Mouse (Mus musculus) intestine, embryonic 14.5 days (tissue): ENCODE results near the gene Vps72. TPM values are rescaled to one million over a fixed set of nuclear protein-coding genes. Genes with fewer than 3 reads are reported as not detected.
"Not testable (repeated sequence)": the region's sequence is repeated elsewhere in the genome, so short reads cannot be mapped to it uniquely, and the experiment has no call there.

ENCODE experiments used
- ATAC-seq: fragments of 200-750 bp; cut with Nextera tagmentation; replicated peaks from 2 replicates; pipeline ENCODE4 v1.8.0; 2017; ENCODE audit warnings: low read depth, moderate number of reproducible peaks, moderate TSS enrichment, moderate library complexity; ENCODE audit not compliant: low FRiP score, low TSS enrichment
- DNase-seq: peaks from one replicate; pipeline ENCODE4 v3.0.0-alpha.2; 2018; ENCODE audit warnings: low spot score
- H3K27ac ChIP-seq: fragments of 300-500 bp; sonication (generic); 2 replicates; pipeline ENCODE4 v1.5.1; 2014; ENCODE audit warnings: low read depth, mild to moderate bottlenecking, control low read depth
- H3K27me3 ChIP-seq: fragments of 300-500 bp; sonication (generic); replicated peaks from 2 replicates; pipeline ENCODE4 v1.6.1; 2014; ENCODE audit warnings: low read length, control low read depth; ENCODE audit not compliant: control insufficient read depth, insufficient read depth
- H3K36me3 ChIP-seq: fragments of 300-500 bp; sonication (generic); 2 replicates; pipeline ENCODE4 v1.6.1; 2014; ENCODE audit warnings: low read length, control low read depth; ENCODE audit not compliant: control insufficient read depth, insufficient read depth
- H3K4me1 ChIP-seq: fragments of 300-500 bp; sonication (generic); replicated peaks from 2 replicates; pipeline ENCODE4 v1.6.1; 2014; ENCODE audit warnings: low read length, control low read depth, mixed read lengths; ENCODE audit not compliant: control insufficient read depth, insufficient read depth
- H3K4me2 ChIP-seq: fragments of 300-500 bp; sonication (generic); 2 replicates; pipeline ENCODE4 v1.6.1; 2014; ENCODE audit warnings: low read length
- H3K4me3 ChIP-seq: fragments of 300-500 bp; sonication (generic); 2 replicates; pipeline ENCODE4 v1.5.1; 2014; ENCODE audit warnings: low read depth, low read length, control low read depth, mixed read lengths
- H3K9ac ChIP-seq: fragments of 300-500 bp; sonication (generic); 2 replicates; pipeline ENCODE4 v1.6.1; 2014; ENCODE audit warnings: mild to moderate bottlenecking, low read length
- H3K9me3 ChIP-seq: fragments of 300-500 bp; sonication (generic); 2 replicates; pipeline ENCODE4 v1.6.1; 2016; ENCODE audit warnings: low read length, control low read depth; ENCODE audit not compliant: control insufficient read depth
- WGBS: fragments of 180-500 bp; shearing (Covaris S2); extraction: QIAGEN DNeasy Blood & Tissue Kit; methylation state at CpG from one replicate; pipeline ENCODE4 v1.1.7; 2014; 5-methylcytosine and 5-hydroxymethylcytosine counted together
- polyA plus RNA-seq: library from polyadenylated mRNA; unstranded; fragments of >200 nt; fragmentation: Nextera tagmentation; extraction: Ambion mirVana; gene quantifications from 2 replicates; pipeline ENCODE4 v1.2.1, GENCODE M21; 2014

Gene Vps72
- polyA plus RNA-seq, 1 experiment from 2014 or later: 143 TPM

DNA sequence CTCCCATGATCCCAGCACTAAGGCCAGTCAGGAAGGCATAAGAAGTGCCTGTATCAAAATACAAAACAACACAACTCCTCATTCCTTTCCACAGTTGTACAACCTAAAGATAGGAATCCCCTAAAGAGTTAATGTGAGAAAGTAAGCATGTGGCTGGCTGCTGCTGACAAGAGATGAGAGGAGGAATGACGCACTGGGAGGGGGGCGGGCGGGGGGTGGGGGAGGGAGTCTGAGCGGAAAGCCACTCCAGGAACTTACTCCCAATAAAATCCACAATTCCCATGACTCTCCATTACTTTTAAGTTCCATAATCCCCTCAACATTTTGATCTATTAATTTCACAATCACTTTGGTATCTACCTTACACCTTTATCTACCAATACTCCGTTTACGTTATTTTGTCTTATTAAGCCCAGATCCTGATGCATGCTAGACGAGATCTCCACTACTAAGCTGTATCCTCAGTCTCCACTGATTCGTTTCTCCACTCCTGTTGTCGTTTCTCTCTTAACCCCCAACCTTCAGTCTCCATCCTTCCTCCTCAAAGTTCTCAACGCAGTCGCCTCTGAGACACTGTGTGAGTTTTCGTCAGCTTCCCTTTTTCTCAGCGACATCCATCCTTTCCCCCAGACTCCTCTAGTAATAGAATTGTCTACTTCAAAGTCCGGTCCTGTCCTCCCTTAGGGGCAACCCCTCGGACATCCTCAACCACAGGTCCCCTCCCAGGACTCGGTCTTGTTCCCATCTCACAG is 5.1 kb upstream of the Vps72 start:
- Histone ChIP-seq H3K4me2 (peak overlapping the region; percentile 84), H3K36me3 (peaks cover 9% of the 10 kb centered on the region; the same call in 1 of the 2 replicates), H3K4me1 (peaks cover 10% of the 10 kb centered on the region), H3K27ac (peak overlapping the region; percentile 69), H3K9ac (peak overlapping the region; percentile 80), H3K4me3 (peak overlapping the region; percentile 85), H3K9me3 (no peaks in the 10 kb centered on the region), H3K27me3 (no peaks in the 10 kb centered on the region)
- ATAC-seq: no peak; the same call in 1 of the 2 replicates
- WGBS: under 1% methylated on average over 16 of the region's 16 CpGs
- no peak for DNase-seq

DNA sequence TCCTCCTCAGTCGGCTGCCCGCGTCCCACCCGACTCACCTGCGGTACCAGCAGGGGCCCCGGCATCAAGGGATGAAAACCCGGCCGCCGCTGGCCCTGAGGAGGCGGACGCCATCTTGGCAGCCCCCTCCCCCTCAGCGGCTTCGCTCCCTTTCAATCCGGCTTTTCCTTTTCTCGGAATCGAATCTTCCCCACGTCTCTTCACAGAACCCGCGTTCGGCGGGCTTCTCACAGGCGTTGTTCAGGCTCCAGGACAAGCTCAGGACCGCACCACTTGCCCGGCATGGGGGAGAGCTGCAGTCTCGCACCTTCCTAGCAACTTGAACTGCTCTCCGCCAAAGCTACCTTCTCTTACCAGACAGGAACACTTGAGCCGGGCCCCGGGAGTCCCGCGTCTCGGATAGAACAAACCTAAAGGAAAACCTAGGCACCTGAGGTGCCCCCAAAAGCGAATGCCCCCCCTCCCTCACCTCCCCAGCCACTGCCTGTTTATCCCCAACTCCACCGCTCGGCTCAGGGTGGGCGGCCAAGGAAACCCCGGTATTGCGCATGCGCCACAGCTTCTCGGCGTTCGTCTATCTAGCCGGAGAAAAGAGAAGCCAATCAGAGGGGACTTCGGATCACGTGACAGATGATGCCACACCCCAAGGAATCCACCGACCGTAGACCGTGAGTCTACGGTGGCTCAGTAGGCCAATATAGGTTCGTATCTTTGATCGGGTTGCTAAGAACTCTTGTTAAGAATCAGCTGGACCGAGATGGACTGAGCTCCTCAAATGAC is 4.3 kb upstream of the Vps72 start, which contains the start of gene Pip5k1a:
Gene Pip5k1a (minus strand): TSS at position 593 of the 780 bp plus-strand sequence.
- Histone ChIP-seq H3K4me3 (peak within 1 kb of the TSS; percentile 85), H3K27me3 (no peaks in the 10 kb centered on the region), H3K9me3 (no peaks in the 10 kb centered on the region), H3K4me2 (peak within 1 kb of the TSS; percentile 84), H3K27ac (peak within 1 kb of the TSS; percentile 69), H3K4me1 (peaks cover 10% of the 10 kb centered on the region), H3K9ac (peak within 1 kb of the TSS; percentile 80), H3K36me3 (peaks cover 4% of the 10 kb centered on the region; the same call in 1 of the 2 replicates)
- under 1% methylated on average over 51 of the region's 51 CpGs for WGBS
- ATAC-seq: peak; percentile 91
- peak; percentile 95 for DNase-seq

DNA sequence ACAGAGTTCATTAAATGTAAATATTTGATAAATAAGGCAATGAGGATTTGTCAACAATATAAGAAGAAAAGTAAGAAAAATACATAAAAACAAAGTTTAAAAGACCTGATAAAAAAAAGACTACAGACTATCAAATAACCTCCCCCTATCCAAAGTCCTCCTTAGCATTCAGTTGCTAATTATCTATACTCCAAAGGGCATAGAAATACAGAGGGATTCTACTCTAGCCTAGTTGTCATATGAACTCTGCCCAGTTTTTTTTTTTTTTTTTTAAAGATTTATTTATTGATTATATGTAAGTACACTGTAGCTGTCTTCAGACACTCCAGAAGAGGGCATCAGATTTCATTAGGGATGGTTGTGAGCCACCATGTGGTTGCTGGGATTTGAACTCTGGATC is 3.5 kb upstream of the Vps72 start:
- not testable (repeated sequence) for H3K9me3 ChIP-seq, H3K27me3 ChIP-seq, H3K27ac ChIP-seq, DNase-seq, ATAC-seq, H3K36me3 ChIP-seq
- Histone ChIP-seq H3K9ac (peak overlapping the region; percentile 43; the same call in 1 of the 2 replicates), H3K4me1 (peaks cover 16% of the 10 kb centered on the region), H3K4me2 (peak overlapping the region; percentile 84), H3K4me3 (peak overlapping the region; percentile 85)

DNA sequence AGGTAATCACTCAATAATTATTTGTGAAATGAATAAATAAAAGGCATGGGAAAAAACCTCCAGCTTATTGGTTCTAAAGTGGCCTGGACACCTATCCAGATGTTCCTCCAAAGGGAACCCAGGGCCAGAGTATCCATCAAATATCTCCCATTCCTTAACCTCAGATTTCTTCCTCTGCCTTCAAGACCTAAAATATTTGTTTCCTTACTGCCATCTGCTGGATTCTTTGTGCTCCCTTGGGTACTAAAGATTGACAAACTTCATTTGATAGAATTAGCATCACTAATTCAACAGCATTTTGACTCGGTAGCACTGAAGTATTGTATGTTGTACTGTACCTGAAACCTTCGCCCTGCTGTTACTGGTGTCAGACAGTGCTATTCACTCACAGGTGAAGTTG is 2.9 kb upstream of the Vps72 start:
- Histone ChIP-seq H3K36me3 (peaks cover 4% of the 10 kb centered on the region; the same call in 1 of the 2 replicates), H3K27me3 (no peaks in the 10 kb centered on the region), H3K27ac (no peak overlapping the region), H3K9ac (no peak overlapping the region), H3K4me1 (peaks cover 19% of the 10 kb centered on the region), H3K9me3 (no peaks in the 10 kb centered on the region), H3K4me3 (no peak overlapping the region), H3K4me2 (no peak overlapping the region)
- ATAC-seq (no peak), DNase-seq (no peak)
- WGBS: 64% methylated on average over 2 of the region's 2 CpGs

DNA sequence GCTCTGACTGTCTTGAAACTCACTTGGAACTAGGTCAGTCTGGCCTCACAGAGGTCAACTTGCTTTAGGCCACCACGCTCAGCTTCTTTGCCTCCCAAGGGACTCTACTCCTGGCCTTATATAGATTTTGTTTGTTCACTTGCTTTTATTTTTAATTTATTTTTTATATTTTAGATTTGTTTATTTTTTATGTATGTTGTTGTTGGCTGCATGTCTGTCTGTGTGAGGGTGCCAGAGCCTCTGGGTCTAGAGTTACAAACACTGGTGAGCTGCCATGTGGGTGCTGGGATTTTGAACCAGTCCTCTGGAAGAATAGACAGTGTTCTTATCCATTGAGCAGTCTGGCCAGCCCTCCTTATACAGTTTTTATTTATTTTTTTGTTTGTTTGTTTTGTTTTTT is 1.9 kb downstream of the Vps72 start:
- Histone ChIP-seq H3K4me2 (no peak overlapping the region), H3K4me3 (no peak overlapping the region), H3K27me3 (no peaks in the 10 kb centered on the region), H3K4me1 (peaks cover 9% of the 10 kb centered on the region), H3K27ac (no peak overlapping the region), H3K9me3 (no peaks in the 10 kb centered on the region), H3K36me3 (peaks cover 27% of the 10 kb centered on the region), H3K9ac (no peak overlapping the region)
- WGBS: 92% methylated on average over 1 of the region's 1 CpGs
- DNase-seq (no peak), ATAC-seq (no peak)

DNA sequence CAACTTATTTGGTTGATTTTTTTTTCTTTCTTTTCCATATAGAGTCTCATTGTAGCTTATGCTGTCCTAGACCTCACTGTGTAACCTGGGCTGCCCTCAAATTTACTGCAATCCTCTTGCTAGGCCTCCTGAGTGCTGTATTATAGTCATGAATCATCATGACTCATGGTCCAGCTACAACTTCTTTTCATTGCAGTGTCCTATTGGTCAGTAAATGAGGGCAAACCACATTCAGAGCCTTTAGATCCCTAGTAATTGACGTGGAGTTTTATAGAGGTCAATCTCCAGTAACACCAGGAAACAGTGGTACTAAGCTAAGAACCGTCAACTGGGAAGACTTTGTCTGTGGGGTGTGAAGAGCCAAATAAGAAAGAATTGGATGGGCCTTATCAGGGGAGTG is 6.9 kb downstream of the Vps72 start:
- H3K27ac ChIP-seq: no peak overlapping the region
- ATAC-seq (no peak), DNase-seq (no peak)
- no peak overlapping the region for H3K9ac ChIP-seq
- H3K4me2 ChIP-seq: no peak overlapping the region
- no peaks in the 10 kb centered on the region for H3K27me3 ChIP-seq
- H3K4me3 ChIP-seq: no peak overlapping the region
- no peaks in the 10 kb centered on the region for H3K4me1 ChIP-seq
- H3K36me3 ChIP-seq: peaks cover 73% of the 10 kb centered on the region
- WGBS: 85% methylated on average over 2 of the region's 2 CpGs
- no peaks in the 10 kb centered on the region for H3K9me3 ChIP-seq

DNA sequence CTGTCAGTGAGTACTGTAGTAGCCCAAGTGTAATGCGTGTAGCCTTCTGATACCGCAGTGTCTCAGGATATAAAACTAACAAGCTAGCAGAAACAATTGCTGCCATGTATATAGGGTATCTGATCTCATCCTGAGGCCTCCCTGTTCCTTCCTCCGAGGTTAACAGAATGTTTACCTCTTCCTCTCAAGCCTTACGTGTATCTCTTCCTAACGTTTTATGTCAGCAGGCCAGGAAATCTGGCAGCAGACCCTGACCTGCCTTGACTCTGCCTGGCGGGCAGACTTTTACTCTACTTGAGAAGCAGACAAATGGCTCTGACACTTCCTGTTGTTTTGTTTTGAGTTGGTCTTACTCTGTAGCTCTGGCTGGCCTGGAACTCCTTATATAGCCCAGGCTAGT is 10.8 kb downstream of the Vps72 start:
- Histone ChIP-seq H3K4me3 (no peak overlapping the region), H3K27ac (no peak overlapping the region), H3K36me3 (peaks cover 56% of the 10 kb centered on the region), H3K9me3 (no peaks in the 10 kb centered on the region), H3K4me2 (no peak overlapping the region), H3K9ac (no peak overlapping the region), H3K4me1 (peaks cover 11% of the 10 kb centered on the region; the same call in 1 of the 2 replicates), H3K27me3 (no peaks in the 10 kb centered on the region)
- DNase-seq (no peak), ATAC-seq (no peak)
- WGBS: 56% methylated on average over 6 of the region's 6 CpGs

DNA sequence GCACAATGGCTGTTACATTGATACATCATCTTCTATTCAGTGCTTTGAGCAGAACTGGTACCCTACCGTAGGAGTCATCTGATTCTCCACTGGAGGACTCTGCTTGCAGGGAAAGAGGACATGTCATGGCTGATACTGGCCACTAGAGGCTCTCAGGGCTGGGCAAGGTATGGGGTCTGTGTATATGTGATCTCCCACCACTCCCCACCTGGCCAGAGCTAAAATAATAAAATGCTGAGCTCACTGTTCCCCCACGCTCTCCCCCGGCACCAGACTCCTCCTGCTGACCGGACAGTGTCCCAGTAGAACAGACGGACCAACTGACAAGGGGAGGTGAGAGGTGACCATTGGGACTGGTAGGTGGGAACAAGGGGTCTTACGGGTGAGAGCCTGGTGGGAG is 13.4 kb downstream of the Vps72 start, which contains the start of gene Tmod4:
Gene Tmod4 (plus strand): TSS at position 231 of the 400 bp plus-strand sequence.
- H3K9me3 ChIP-seq: no peaks in the 10 kb centered on the region
- H3K4me2 ChIP-seq: no peak within 1 kb of the TSS
- ATAC-seq (no peak), DNase-seq (no peak)
- H3K27ac ChIP-seq: no peak within 1 kb of the TSS; the same call in 1 of the 2 replicates
- no peak within 1 kb of the TSS for H3K9ac ChIP-seq
- peaks cover 41% of the 10 kb centered on the region for H3K36me3 ChIP-seq
- H3K27me3 ChIP-seq: no peaks in the 10 kb centered on the region
- H3K4me3 ChIP-seq: no peak within 1 kb of the TSS
- WGBS: 57% methylated on average over 6 of the region's 6 CpGs
- H3K4me1 ChIP-seq: peaks cover 11% of the 10 kb centered on the region; the same call in 1 of the 2 replicates
